Mouse (Mus musculus): ENCODE data around the gene Nme8.

Gene Nme8

DNA sequence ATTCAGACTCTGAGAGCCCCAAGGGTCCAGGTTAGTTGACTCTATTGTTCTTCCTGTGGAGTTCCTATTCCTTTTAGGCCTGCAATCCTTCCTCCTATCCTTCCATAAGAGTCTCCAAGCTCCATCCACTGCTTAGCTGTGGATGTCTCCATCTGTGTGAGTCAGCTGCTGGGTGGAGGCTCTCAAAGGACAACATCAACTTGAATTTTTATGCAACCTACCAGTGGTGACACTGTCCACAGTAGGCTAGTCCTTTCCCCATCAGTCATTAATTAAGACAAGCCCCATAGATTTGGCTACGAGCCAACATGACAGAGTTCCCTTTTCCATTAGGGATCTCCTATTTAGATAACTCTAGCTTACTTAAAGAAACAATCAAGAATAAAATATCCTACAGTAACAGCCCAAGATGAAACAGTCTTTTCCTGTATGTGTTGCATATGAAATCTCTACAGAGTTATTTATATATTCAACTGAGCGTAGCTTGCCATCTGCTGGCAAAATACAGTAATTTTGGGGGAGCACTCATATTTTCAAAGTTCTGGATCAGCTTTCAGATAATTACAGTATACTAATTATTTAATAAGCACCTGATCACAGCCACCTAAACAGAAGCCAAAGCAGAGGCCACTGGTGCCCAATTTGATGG is 57.3 kb downstream of the Nme8 start:
- DNase-seq (ENCODE audit: low spot score) = no peak

DNA sequence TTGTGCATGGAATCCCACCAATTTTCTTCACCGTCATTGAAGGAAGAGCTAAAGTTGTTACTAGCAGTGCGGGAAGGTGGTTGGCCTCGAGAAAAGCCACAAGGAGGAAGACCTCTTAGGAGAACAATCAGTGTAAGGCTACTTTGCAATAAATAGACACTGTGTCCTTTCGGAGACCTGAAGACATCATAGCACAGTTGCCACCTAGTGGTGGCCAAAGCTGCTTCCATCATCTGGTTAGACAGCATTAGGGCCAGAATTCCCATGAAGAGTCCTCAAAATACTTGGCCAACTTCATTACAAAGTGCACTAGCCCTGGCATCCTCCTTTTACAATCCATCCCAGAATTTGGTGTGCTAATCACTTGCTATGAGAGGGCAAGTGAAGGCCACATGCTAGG is 61.5 kb downstream of the Nme8 start:
- DNase-seq (ENCODE audit: low spot score) = no peak

DNA sequence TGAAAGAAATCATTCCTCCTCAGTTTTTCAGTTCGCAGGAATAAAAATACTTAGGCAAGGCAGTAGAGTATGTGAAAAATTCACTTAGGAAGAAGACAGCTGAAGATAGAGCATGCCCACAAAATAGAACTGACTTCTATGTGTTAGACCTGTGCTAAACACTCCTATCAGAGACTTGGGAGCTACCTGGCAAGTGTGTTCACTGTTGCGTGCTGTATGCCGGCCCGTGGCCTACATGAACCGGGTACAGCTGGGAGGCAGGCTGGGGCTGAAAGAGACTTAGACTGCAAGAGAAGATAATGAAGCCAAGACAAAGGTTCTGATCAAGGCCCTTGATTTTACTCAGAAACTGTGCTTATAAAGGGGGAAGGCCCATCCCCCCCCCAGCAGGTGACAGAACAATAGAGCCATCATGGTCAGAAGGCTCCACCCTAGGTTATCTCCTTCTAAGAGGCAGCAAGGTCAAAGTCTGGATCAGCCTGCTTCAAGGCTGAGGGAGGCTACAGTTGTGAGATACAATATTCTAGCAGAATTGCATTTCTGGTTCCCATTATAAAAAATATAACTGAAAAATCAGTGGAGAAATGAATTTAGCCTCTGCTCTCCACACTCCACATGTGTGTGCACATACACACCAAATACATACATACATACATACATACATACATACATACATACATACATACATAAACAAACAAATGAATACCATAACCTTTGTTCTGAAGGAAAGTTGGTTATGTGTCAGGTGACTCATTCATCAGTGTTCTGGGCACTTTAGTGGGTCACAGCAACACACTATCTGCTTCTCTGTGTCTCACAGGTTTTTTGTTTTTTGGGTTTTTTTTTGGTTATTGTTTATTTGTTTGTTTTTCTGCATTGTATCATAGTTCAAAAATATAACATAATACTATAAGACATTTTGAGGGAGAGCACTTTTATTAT is 66.6 kb downstream of the Nme8 start:
- no peak for DNase-seq (ENCODE audit: low spot score)

DNA sequence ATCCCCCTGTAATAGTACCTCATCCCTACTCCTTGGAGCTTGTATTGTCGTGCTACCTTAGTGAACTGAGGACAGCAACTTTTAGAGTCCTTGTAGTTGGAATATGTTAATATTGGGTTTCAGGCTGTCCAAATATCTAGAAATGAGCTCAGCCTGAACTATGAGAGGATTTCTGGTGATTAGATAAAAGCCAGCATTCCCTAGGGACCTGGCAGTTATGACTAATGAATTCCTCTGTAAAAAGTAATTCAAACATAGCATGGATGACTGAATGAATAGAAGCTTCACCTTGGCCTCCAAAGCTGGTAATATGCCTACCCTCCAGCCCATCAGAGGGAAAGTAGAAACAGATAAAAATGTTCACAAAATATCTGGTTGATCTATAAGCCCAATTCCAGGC is 71.1 kb downstream of the Nme8 start:
- DNase-seq (ENCODE audit: low spot score) = no peak

DNA sequence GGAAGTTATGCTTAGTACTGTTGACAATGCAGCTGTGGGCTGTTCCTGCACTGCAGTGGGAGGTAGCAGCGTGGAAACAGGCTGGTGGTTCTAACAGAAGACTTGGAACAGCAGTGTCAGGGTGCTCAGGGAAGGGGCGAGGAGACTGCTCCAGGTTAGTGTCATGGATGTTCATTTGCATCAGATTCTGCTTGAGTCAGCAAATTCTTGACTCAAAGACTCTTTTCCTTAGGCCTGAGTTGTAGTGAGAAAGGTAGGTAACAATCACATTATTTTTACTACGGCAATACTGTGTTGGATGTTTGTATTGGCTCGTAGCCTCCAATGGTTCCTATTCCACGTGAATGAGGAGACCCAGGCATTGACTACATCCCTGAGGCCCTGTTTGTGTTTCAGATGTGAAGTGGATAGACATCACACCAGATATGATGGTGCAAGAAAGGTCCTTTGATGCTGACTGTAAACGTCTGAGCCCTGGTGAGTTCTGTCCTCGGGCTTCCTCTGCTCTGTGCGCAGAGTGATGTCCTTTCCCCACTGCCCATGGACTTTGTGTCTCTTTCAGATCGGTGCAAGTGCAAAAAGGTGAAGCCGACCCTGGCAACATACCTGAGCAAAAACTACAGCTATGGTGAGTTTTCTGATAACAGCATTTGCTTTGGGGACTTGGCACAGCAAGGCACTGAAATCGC is 72.8 kb downstream of the Nme8 start:
- no peak for DNase-seq (ENCODE audit: low spot score)

DNA sequence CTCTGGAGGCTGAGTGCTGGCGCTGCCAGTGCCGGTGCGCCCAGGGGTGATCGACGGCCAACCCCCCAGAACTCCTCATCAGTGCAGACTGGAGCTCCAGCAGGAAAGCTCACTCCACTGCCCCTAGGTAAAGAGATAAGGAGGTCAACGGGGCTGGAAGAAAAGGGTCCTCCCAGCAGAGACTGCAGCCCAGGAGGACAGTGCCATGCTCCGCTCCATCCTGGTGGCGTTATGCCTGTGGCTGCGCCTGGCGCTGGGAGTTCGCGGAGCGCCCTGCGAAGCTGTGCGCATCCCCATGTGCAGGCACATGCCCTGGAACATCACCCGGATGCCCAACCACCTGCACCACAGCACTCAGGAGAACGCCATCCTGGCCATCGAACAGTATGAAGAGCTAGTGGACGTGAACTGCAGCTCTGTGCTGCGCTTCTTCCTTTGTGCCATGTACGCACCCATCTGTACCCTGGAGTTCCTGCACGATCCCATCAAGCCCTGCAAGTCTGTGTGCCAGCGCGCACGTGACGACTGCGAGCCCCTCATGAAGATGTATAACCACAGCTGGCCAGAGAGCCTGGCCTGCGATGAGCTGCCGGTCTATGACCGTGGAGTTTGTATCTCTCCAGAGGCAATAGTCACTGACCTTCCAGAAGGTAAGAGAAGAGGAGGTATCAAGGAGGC is 74.2 kb downstream of the Nme8 start:
- no peak for DNase-seq (ENCODE audit: low spot score)

DNA sequence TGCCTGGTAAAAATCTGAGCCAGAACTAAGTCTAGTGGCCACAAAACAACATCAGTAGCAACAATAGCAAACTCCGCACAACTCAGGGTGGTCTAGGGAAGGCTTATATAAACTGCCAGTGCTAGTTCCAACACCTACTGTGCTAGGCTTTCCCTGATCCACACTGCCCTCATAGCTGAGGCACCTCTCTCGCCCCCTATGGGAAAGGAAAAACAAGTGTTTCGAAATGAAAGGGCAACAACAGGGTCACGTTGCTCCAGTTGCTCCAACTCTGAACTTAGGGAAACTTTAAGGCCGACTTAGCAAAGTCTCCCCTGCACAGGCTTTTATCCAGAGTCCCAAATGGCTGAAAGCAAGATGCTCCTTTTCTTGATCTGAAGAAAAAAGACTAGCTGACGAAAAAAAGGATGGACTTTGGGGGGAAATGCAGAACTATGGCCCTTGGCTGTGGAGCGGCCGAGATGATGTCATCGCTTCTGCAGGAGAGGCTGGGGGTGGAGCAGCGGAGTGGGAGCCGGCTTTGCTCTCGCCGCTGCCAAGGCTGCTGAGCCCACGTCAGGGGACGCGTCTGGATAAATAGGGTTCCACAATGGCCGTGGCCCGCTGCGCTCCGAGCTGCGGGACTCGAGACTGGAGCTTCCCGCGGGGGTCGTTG is 74.9 kb downstream of the Nme8 start, which contains the start of gene Sfrp4:
Sfrp4 (plus strand) TSS at position 532 of the 655 bp plus-strand sequence.
- DNase-seq (ENCODE audit: low spot score) = no peak

DNA sequence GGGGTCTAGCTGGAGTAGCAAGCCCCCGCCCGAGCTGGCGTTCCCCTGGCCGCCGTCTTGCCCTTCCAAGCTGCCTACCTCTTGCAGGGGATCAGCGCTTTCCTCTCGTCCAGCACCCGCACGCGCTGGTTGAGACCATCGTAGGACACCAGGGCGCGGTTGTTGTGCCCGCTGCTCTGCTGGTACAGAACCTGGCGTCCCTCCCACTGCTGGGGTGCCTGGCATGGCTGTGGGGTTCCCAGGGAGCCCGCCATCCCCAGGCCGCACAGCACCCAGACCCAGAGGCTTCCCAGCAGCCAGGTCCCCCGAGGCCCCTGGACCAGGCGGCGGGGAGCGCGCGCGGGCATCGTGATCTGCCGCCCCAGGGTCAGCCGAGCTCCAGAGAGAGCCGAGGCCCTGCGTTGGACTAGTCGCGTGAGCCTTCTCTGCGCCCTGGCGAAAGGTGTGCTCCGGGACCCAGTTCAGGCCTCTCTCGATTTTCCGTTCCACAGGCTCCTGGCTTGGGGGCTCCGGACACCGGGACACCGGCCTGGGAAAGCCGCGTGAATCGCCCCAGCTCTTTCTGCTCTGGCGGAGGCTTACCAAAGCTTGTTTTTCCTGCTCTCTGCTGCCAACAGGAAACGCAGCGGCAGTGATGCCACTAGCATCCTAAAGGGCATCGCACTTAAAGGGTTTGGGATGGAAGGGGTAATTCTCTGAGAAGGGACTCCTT is 78.2 kb downstream of the Nme8 start, which contains the start of gene Epdr1:
Epdr1 (minus strand) TSS at position 712 of the 712 bp plus-strand sequence.
- DNase-seq (ENCODE audit: low spot score) = no peak

DNA sequence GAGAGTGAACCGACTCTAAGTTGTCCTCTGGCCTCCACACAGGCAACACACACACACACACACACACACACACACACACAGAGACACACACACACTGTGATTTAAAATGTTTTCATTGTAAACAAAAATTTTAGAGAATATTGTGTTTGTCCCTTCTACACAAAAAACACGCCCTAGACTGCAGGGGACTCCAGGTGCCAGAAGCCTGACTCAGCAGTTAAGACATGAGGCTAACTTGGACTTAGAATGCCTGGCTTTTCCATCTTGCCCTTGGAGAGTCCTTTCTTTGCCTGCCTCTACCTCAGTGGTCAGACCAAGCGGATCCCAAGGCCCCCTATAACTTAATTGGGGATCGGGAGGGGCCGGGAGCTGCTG is 78.8 kb downstream of the Nme8 start:
- no peak for DNase-seq (ENCODE audit: low spot score)

DNA sequence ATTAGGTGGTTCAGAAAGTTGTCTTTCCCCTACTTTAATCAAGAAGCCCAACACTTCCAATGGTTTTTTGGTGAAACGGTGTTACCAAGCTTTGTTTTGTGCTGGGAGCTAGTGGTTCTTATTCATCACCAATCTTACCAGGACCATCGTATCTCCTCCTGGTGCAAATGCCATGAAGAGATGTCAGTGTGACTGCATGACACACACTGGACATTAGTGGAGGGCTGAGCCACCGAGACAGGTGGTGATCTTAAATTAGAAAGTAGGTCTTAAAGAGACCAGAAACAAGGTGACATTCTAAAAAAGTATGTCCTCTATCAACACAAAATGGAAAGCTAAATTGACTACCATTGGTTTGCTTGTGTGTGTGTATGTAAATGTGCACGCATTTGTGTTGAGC is 79.5 kb downstream of the Nme8 start:
- DNase-seq (ENCODE audit: low spot score) = no peak

DNA sequence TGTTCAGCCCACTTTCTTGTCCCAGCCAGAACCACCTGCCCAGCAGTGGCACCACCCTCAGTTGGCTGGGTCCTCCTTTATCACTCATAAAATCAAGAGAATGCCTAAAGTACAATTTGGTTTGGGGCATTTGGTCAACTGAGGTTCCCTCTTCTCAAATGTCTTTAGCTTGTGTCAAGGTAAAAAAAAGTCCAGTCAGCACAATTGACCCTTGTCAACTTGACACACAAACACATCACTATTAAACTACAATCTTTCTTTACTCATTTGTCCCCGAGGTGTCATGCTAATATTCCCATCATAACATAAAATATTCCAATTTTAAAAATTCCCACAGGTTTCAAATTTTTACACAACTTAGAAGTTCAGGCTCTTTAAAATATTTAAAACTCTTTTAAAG is 83.3 kb downstream of the Nme8 start:
- DNase-seq (ENCODE audit: low spot score) = no peak

DNA sequence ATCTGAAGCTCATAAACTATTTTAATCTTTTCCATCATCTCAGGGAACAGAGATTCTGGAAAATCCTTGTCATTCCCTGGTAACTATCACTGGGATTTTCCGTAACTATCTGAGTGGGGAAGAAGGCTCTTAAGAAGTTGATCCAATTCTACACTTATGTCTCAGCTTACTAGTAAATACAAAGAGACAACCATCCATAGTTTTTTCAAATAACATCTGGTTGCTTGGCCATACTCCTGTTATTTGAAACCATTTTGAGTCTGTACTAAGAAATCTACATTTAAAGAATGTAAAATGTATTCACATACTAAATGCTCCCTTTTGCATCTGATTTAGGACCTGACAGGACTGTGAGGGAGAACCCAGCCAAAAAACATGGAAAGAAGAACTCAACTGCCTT is 84.2 kb downstream of the Nme8 start:
- no peak for DNase-seq (ENCODE audit: low spot score)

DNA sequence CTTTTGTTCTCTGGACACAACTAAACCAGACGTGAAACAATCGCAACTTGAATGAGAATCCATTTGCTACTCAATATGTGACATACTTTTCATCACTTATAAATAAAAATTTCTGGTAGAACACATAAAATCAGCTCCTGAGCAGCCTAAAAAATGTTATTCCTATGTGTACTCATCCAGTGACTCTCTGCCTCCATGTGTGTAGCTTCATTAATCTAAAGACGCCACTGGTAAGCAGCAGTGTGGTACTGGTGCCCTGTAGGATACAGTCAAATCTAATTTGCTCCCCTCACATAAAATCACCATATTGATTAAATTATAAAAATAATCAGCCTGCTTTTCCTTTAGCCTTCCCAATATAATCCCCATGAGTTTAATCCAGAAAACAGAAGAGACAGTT is 84.6 kb downstream of the Nme8 start:
- DNase-seq (ENCODE audit: low spot score) = no peak

DNA sequence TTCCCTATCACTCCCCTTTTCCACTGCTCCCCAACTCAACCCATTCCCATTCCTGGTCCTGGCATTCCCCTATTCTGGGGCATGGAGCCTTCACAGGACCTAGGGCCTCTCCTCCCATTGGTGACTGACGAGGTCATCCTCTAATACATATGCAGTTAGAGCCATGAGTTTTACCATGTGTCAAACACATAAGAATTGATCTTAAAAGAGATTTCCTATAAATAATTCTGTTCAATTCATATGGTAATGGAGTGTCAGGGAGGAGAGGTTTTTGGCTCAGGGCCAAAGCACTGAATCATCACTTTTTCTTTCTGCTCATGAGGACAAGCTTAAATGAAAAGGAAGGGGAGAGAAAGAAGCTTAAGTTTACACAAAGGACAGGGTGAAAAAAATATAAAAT is 85.2 kb downstream of the Nme8 start:
- DNase-seq (ENCODE audit: low spot score) = no peak

DNA sequence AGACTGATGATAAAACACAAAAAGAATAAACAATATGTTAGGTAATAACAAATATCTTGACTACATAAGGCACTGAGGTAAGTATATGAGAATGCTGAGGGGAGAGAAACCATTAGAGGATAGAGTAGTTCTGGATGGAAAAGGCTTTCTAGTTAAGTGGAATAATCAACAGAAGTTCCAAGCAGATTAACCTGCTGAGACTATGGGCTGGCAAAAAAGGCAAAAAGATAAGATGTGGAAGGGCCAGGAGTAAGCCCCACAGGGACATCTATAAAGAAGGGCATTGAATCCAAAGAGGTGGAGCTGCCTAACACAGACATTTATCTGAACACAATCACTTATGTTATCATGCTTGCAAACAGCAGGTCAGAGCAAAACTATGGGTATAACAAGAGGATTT is 89.5 kb downstream of the Nme8 start:
- no peak for DNase-seq (ENCODE audit: low spot score)

DNA sequence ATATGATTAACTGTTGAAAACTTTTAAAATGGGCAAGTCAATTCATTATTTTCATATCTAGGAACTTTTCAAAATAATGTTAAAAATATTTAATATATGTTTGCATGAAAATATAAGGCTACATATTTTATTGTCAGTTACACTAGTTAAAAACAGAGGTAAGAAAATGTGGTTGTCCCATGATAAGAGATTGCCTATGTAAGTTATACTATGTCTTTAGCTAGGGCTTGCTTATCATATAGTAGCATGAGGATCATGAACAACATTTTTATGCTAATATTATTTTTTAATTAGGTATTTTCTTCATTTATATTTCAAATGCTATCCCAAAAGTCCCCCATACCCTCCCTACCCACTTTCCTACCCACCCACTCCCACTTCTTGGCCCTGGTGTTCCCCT is 92.7 kb downstream of the Nme8 start:
- DNase-seq (ENCODE audit: low spot score) = no peak

DNA sequence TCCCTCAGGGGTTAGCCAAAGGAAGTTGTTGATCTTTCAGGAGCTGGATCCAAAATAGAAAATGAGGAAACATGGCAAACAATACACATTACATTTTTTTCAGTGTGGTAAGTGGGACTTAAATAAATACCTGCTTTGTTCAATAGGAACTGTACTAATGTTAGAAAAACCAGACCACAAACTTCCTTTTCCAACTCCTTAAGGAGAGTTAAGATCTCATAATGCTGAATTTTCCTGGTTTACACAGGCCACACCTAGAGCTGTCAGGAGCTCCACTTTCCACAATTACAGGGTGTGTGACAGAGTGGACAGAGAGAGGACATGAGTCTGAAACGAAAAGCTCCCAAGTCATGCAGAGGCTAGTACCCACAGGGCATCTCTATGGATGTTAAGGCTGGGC is 93.9 kb downstream of the Nme8 start:
- DNase-seq (ENCODE audit: low spot score) = no peak

DNA sequence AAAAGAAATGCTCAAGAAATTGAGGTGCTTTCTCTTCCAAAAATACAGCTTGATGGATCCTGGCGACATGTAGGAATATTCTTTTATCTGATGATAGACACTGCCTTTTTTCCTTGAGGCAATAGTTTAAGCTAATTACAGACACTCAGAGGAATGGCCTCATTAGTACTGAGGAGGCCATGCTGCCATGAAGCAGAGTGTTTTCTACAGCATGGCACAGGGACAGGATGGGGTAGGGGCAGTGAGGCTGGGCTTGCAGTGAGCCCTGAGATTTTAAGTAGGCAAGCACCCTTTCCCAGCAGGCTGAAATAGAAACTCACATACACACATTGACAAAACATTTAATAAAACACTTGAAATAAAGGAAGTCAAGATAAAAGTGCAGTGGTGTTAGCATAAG is 95.1 kb downstream of the Nme8 start:
- no peak for DNase-seq (ENCODE audit: low spot score)

DNA sequence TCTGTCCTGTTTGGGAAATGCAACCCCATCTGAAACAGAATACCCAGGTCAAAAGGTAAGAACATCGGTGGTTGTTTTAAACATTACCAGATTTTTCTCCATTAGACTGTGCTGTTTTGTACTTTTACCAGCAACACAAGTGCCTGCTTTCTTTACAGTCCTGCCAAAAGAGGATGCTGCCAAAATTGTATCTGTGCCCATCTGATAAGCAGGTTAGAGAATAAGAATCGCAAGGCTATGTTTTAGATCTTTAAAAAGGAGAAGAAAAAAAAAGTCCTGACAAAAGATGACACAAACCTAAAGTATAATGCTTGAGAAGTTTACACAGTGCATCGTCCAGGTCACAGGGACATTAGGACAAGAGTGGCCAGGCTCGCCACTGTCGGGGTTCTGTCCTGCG is 98.4 kb downstream of the Nme8 start:
- no peak for DNase-seq (ENCODE audit: low spot score)

DNA sequence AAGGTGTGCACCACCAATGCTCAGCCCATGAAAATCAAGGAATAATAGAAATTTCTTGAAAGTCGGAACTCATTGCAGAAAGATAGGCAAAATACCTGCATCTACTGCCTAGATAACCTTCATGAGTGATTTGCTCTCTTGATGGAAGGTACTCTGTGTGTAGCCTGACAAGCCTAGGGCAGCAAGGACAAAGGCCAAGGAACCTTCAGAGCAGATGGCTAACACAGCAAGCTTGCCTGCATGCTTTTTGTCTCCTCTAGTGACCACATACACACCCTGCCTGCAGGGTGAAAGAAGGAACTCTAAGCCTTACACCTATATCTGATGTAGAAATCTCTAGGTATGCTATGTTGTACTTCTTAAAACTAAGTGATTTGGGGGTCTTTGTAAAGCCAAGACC is 102.5 kb downstream of the Nme8 start:
- no peak for DNase-seq (ENCODE audit: low spot score)

All from urinary bladder, postnatal 10 days (tissue).